Comparison of ENCODE assay signal across 8 mouse cellular contexts in genomic region chr8:109970323-109970722, GRCm38 (mm10). TPM values are rescaled to one million over a fixed set of nuclear protein-coding genes. Genes with fewer than 3 reads are reported as not detected.
DNase-seq lines count a peak whose midpoint lies in the region; ATAC-seq and TF ChIP-seq lines count a peak whose summit lies in the region.

No protein-coding gene starts in this region.

- no peaks in the 10 kb centered on the region for H3K4me1 ChIP-seq in forebrain, embryonic 14.5 days (ENCODE audit: control insufficient read depth, insufficient read depth, low read length)
- H3K4me1 ChIP-seq in forebrain, embryonic 11.5 days (replicated peaks; ENCODE audit: control insufficient read depth, insufficient read depth, low read length), result no peaks in the 10 kb centered on the region
- no peaks in the 10 kb centered on the region for H3K4me1 ChIP-seq in lung, postnatal 0 days (ENCODE audit: insufficient read depth, low read depth, low read length)

- ATAC-seq in forebrain, embryonic 14.5 days, result peak; percentile 46; the same call in 1 of the 2 replicates
- ATAC-seq in forebrain, embryonic 11.5 days (replicated peaks; ENCODE audit: low FRiP score), result no peak
- peak; percentile 43 for ATAC-seq in lung, postnatal 0 days

- H3K9ac ChIP-seq in forebrain, embryonic 14.5 days (ENCODE audit: low read length), result no peak overlapping the region
- no peak overlapping the region for H3K9ac ChIP-seq in forebrain, embryonic 11.5 days (ENCODE audit: low read length)
- no peak overlapping the region for H3K9ac ChIP-seq in lung, postnatal 0 days (replicated peaks; ENCODE audit: low read depth)

- TF ChIP-seq EP300 in lung, postnatal 0 days (IDR thresholded peaks at IDR 0.05), result no peak

- H3K27me3 ChIP-seq in forebrain, embryonic 14.5 days (replicated peaks; ENCODE audit: control insufficient read depth, insufficient read depth, low read length), result no peaks in the 10 kb centered on the region
- no peaks in the 10 kb centered on the region for H3K27me3 ChIP-seq in forebrain, embryonic 11.5 days (ENCODE audit: control insufficient read depth, insufficient read depth, low read length)
- H3K27me3 ChIP-seq in lung, postnatal 0 days (replicated peaks; ENCODE audit: insufficient read depth, low read length), result no peaks in the 10 kb centered on the region

- no peaks in the 10 kb centered on the region for H3K36me3 ChIP-seq in forebrain, embryonic 14.5 days (ENCODE audit: control insufficient read depth, insufficient read depth, low read length)
- no peaks in the 10 kb centered on the region for H3K36me3 ChIP-seq in forebrain, embryonic 11.5 days (ENCODE audit: control insufficient read depth, insufficient read depth, low read length)
- no peaks in the 10 kb centered on the region for H3K36me3 ChIP-seq in lung, postnatal 0 days (ENCODE audit: insufficient read depth, low read length)

- DNase-seq in forebrain, embryonic 14.5 days (ENCODE audit: low spot score), result peak; percentile 90
- no peak for DNase-seq in forebrain, embryonic 11.5 days (ENCODE audit: low spot score)
- peak; percentile 89 for DNase-seq in lung, postnatal 0 days (ENCODE audit: low spot score)
- DNase-seq in lung, adult 18-20 months, result no peak
- peak; percentile 41 for DNase-seq in embryo, embryonic 9.5 days (ENCODE audit: extremely low spot score)
- DNase-seq in retina, postnatal 1 day, result peak; percentile 80
- DNase-seq in kidney, adult 11 months, result no peak
- DNase-seq in gastrocnemius, postnatal 10 days, result no peak

- no peak overlapping the region for H3K4me3 ChIP-seq in forebrain, embryonic 14.5 days (ENCODE audit: low read depth, low read length)
- no peak overlapping the region for H3K4me3 ChIP-seq in forebrain, embryonic 11.5 days (ENCODE audit: low read depth, low read length)
- no peak overlapping the region for H3K4me3 ChIP-seq in lung, postnatal 0 days (ENCODE audit: low read depth, low read length)

- no peaks in the 10 kb centered on the region for H3K9me3 ChIP-seq in forebrain, embryonic 14.5 days (replicated peaks; ENCODE audit: control insufficient read depth, low read length)
- H3K9me3 ChIP-seq in forebrain, embryonic 11.5 days (ENCODE audit: control insufficient read depth, low read length), result no peaks in the 10 kb centered on the region
- no peaks in the 10 kb centered on the region for H3K9me3 ChIP-seq in lung, postnatal 0 days (ENCODE audit: low read length)

- 5% methylated on average over 9 of the region's 9 CpGs for WGBS in forebrain, embryonic 14.5 days
- WGBS in forebrain, embryonic 11.5 days, result 9% methylated on average over 9 of the region's 9 CpGs
- 4% methylated on average over 9 of the region's 9 CpGs for WGBS in lung, postnatal 0 days

- H3K27ac ChIP-seq in forebrain, embryonic 14.5 days (ENCODE audit: low read depth, low read length), result no peak overlapping the region
- H3K27ac ChIP-seq in forebrain, embryonic 11.5 days (ENCODE audit: low read depth, low read length), result no peak overlapping the region
- no peak overlapping the region for H3K27ac ChIP-seq in lung, postnatal 0 days (ENCODE audit: low read length)

- H3K4me2 ChIP-seq in forebrain, embryonic 14.5 days (ENCODE audit: low read length), result no peak overlapping the region
- no peak overlapping the region for H3K4me2 ChIP-seq in forebrain, embryonic 11.5 days (ENCODE audit: low read depth, low read length, severe bottlenecking)
- no peak overlapping the region for H3K4me2 ChIP-seq in lung, postnatal 0 days (replicated peaks; ENCODE audit: low read depth, low read length)

- TF ChIP-seq CTCF in lung, postnatal 0 days (IDR thresholded peaks at IDR 0.05), result peak; percentile 85

RNA-seq across cellular contexts. Expression of gene Marveld3, which starts 8.3 kb away (rescaled TPM):
- 0.79 and 1.3 TPM in 2 replicates for polyA plus RNA-seq in forebrain, embryonic 14.5 days (2014; fragmentation: Nextera tagmentation; extraction: Ambion mirVana)
- polyA plus RNA-seq in forebrain, embryonic 11.5 days (2014; fragmentation: Nextera tagmentation; extraction: Ambion mirVana), result 0.65 and 1.1 TPM in 2 replicates
- polyA plus RNA-seq in lung, postnatal 0 days (2015; fragmentation: Nextera tagmentation; extraction: Ambion mirVana), result 10.4 and 13.4 TPM in 2 replicates
- under 1 TPM; 0.25 to 0.26 TPM for total RNA-seq in gastrocnemius, postnatal 10 days (2021)

RNA-seq across cellular contexts. Expression of gene Tat, which starts 19.9 kb away (rescaled TPM):
- not detected in 2 replicates for polyA plus RNA-seq in forebrain, embryonic 14.5 days (2014; fragmentation: Nextera tagmentation; extraction: Ambion mirVana)
- not detected in 2 replicates for polyA plus RNA-seq in forebrain, embryonic 11.5 days (2014; fragmentation: Nextera tagmentation; extraction: Ambion mirVana)
- 0.13 and 0.25 TPM in 2 replicates for polyA plus RNA-seq in lung, postnatal 0 days (2015; fragmentation: Nextera tagmentation; extraction: Ambion mirVana)
- not detected for total RNA-seq in gastrocnemius, postnatal 10 days (2021)

Comparison
In these comparisons a context has a peak if more than half of its experiments do, and no peak if none do; other contexts are left out.
1. DNase-seq: peak in forebrain, embryonic 14.5 days (single experiment), lung, postnatal 0 days (single experiment), embryo, embryonic 9.5 days (single experiment) and retina, postnatal 1 day (single experiment); none in forebrain, embryonic 11.5 days (single experiment), lung, adult 18-20 months (0 of 2), kidney, adult 11 months (single experiment) and gastrocnemius, postnatal 10 days (single experiment).